Mouse (Mus musculus) cerebellum, adult 2 months (tissue): ENCODE measurements around the gene Polr3b. TPM values are rescaled to one million over a fixed set of nuclear protein-coding genes. Genes with fewer than 3 reads are reported as not detected.

Experiments used
- DNase-seq, 2 experiments: peaks; one replicate each; pipeline ENCODE4 v3.0.0; 2021
- H3K27ac ChIP-seq: fragments of 200-500 bp; 2 replicates; pipeline ENCODE4 v1.5.1; 2012; ENCODE audit warnings: low read length, control low read depth, inconsistent platforms; ENCODE audit not compliant: insufficient read depth
- H3K27me3 ChIP-seq: fragments of 200-500 bp; 2 replicates; pipeline ENCODE4 v1.6.1; 2012; ENCODE audit warnings: inconsistent platforms, mild to moderate bottlenecking, low read length, moderate library complexity; ENCODE audit not compliant: control insufficient read depth, insufficient read depth
- H3K4me1 ChIP-seq: fragments of 200-500 bp; 2 replicates; pipeline ENCODE4 v1.6.1; 2011; ENCODE audit warnings: low read length; ENCODE audit not compliant: control insufficient read depth, insufficient read depth
- H3K4me3 ChIP-seq: fragments of 200-500 bp; replicated peaks from 2 replicates; pipeline ENCODE3; 2011; ENCODE audit warnings: mild to moderate bottlenecking, low read depth, low read length, control low read depth; ENCODE audit not compliant: insufficient read depth
- CTCF ChIP-seq: fragments of 200-500 bp; IDR thresholded peaks from 2 replicates; pipeline ENCODE4 v1.5.1; 2011; ENCODE audit warnings: low read depth, mild to moderate bottlenecking, control low read depth, low read length, moderate library complexity, borderline replicate concordance; ENCODE audit not compliant: insufficient read depth
- POLR2A ChIP-seq: fragments of 200-500 bp; IDR thresholded peaks from 2 replicates; pipeline ENCODE4 v1.6.1; 2011; ENCODE audit warnings: low read length, control low read depth, borderline replicate concordance; ENCODE audit not compliant: insufficient read depth
- WGBS: fragments of 180-500 bp; shearing (Covaris S2); methylation state at CpG from one replicate; pipeline ENCODE4 v1.1.7; 2018; 5-methylcytosine and 5-hydroxymethylcytosine counted together
- polyA plus RNA-seq: library from polyadenylated mRNA; depleted of rRNA; stranded (reverse); fragments of >200 nt; gene quantifications from 2 replicates; pipeline ENCODE4 v1.2.3, GENCODE M21; 2012

Gene Polr3b
- polyA plus RNA-seq, 1 experiment = 9.7 TPM

DNA sequence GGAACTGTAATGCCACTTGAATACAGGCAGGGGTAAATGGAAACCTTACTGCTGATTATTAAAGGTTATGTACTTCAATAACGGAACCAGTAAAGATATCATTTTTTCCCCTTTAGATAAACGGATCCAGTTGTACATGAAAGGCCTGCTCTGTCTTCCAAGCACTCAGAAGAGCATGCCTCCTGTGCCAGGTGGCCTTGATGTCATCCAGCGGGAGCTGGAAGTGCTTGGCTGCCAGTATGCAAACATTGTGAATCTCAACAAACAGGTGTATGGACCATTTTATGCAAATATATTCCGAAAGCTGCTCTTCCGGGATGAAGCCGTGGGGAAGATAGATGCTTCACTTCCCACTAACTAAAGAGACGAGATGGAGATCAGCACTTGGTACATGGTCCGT, 8.7 kb upstream of the Polr3b start:
- DNase-seq = no peak
- TF ChIP-seq CTCF = no peak
- no peak for TF ChIP-seq POLR2A

DNA sequence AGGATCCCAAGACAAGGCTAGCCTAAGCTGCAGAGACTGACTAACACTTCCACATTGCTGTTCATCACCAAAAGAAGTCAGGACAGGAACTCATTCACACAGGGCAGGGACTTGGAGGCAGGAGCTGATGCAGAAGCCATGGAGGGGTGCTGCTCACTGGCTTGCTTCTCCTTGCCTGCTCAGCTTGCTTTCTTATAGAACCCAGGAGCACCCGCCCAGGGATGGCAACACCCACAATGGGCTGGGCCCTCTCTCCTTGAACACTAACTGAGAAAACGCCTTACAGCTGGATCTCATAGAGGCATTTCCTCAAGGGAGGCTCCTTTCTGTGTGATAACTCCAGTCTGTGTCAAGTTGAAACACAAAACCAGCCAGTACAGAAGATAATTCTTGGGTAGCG, 7.0 kb upstream of the Polr3b start:
- DNase-seq = no peak
- Histone ChIP-seq H3K4me3 (no peak overlapping the region), H3K27me3 (no peaks in the 10 kb centered on the region), H3K4me1 (no peaks in the 10 kb centered on the region), H3K27ac (no peak overlapping the region)
- TF ChIP-seq CTCF (no peak), POLR2A (no peak)
- 75% methylated on average over 3 of the region's 3 CpGs for WGBS

More for the DNA sequence above, 8.7 kb upstream of the Polr3b start:
- Histone ChIP-seq H3K27ac (no peak overlapping the region), H3K4me1 (no peaks in the 10 kb centered on the region), H3K4me3 (no peak overlapping the region), H3K27me3 (no peaks in the 10 kb centered on the region)
- WGBS = 74% methylated on average over 8 of the region's 8 CpGs

DNA sequence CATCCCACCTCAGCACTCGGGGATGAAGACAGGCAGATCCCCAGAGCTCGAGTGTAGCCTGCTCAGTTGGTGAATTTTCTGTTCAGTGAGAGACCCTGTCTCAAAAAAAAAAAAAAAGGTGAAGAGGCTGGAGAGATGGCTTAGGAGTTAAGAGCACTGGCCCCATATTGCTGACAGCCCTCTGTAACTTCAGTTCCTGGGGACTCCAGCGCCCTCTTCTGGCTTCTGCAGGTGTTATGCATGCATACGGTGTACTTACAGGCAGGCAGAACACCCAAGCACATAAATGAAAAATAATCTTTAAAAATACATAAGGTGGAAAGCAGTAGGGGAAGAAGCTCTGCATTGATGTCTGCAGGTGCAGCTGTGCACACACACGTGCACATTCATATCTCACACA, 9.1 kb downstream of the Polr3b start:
- Histone ChIP-seq H3K27ac (no peak overlapping the region), H3K27me3 (no peaks in the 10 kb centered on the region), H3K4me3 (no peak overlapping the region), H3K4me1 (no peaks in the 10 kb centered on the region)
- no peak for TF ChIP-seq POLR2A
- TF ChIP-seq CTCF = peak; percentile 33; the same call in 1 of the 2 replicates
- 60% methylated on average over 5 of the region's 5 CpGs for WGBS
- no peak for DNase-seq

DNA sequence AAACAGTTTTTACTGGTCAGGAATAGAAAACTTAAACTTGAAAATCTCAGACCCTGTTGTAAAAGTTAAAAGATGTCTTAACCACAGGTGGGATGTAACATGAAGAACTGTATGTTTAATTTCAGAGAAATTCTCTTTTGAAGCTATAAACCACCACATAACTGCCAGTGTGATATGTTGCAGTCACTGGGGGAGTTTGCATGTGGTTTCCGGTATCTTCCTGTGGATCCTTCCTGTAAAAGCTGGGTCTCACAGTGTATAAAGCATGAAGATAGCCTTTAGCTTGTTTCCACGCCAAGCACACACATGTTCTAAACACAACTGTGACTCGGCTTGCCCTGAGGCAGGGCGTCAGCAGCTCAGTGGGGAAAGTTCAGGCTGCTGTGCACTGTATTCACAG, 9.9 kb downstream of the Polr3b start:
- H3K27me3 ChIP-seq = no peaks in the 10 kb centered on the region
- H3K4me3 ChIP-seq = no peak overlapping the region
- H3K4me1 ChIP-seq = no peaks in the 10 kb centered on the region
- TF ChIP-seq CTCF (no peak), POLR2A (no peak)
- no peak for DNase-seq
- WGBS = 87% methylated on average over 4 of the region's 4 CpGs
- no peak overlapping the region for H3K27ac ChIP-seq

DNA sequence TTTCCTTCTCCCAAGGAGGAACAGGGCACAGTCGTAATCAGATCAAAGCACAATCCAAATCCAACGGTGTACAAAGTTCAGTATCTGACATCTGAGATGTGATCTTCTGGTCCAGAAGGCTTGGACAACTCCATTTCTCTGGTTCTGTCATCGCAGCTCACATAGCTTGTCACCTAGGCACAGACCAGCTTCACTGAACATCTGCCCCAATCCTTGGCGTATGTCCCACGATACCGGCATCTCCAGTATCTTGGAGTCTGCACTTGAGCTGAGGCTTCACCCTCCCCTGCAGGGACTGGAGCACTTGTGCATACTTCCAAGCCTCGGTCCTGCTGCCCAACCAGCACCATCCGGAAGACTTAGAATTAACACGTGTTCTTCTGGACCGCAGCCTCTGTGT, 14.6 kb downstream of the Polr3b start:
- no peak for DNase-seq
- no peaks in the 10 kb centered on the region for H3K27me3 ChIP-seq
- no peaks in the 10 kb centered on the region for H3K4me1 ChIP-seq
- TF ChIP-seq CTCF (no peak), POLR2A (no peak)
- WGBS = 62% methylated on average over 10 of the region's 10 CpGs
- H3K4me3 ChIP-seq = no peak overlapping the region
- H3K27ac ChIP-seq = no peak overlapping the region

DNA sequence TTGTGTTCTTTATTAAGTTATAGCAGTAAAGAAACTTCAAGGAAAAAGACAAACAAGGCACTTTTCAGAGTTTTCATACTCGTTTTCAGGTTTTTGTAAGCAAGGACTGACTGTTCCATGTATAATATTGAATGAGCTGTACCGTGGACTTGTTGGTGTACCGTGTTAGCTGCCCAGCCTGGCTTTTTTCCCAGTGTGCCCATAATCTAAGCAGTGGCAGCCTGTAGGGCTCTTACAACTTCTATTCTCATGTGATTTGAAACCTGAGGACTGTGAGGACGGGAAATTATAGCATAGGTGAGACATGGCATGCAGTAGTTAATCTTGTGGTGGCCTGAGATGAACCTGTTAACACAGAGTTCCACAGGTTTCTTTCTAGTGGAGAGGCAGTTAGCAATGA, 16.3 kb downstream of the Polr3b start:
- Histone ChIP-seq H3K4me3 (no peak overlapping the region), H3K27me3 (no peaks in the 10 kb centered on the region), H3K27ac (no peak overlapping the region), H3K4me1 (no peaks in the 10 kb centered on the region)
- TF ChIP-seq POLR2A (no peak), CTCF (no peak)
- 83% methylated on average over 4 of the region's 4 CpGs for WGBS
- DNase-seq = no peak

DNA sequence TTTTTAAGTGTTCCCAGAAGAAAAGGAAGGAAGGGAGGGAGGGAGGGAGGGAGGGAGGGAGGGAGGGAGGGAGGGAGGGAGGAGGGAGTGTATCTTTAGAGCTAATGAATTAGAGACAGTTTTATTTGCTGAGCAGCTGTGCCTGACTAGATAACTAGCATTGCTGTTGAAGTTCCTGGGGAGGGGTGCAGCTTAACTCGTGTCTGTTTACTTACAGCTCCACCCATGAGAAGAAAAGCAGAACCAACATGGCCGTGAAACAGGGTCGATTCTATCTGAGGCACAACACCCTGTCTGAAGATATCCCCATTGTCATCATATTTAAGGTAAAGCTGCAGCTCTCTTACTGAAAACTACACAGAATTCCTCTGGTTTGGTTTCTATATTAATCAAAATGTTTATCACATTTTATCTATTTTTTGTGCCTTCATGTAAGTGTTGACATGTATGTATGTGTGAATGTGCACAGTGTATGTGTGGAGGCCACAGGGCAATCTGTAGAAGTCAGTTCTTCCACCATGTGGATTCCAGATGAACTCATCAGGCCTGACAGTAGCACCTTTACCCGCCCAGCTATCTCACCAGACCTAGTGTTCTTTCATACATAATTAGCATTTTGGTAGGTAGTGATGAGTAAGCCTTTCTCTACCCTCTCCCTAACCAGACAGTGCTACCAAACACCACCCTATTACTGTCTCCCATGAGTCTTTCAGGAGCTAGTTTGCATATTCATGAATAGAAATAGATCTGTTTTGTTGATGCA, 17.6 kb downstream of the Polr3b start:
- 83% methylated on average over 4 of the region's 4 CpGs for WGBS
- no peak overlapping the region for H3K27ac ChIP-seq
- TF ChIP-seq POLR2A = no peak
- no peak for TF ChIP-seq CTCF
- DNase-seq = no peak
- no peak overlapping the region for H3K4me3 ChIP-seq
- no peaks in the 10 kb centered on the region for H3K27me3 ChIP-seq
- H3K4me1 ChIP-seq = no peaks in the 10 kb centered on the region

DNA sequence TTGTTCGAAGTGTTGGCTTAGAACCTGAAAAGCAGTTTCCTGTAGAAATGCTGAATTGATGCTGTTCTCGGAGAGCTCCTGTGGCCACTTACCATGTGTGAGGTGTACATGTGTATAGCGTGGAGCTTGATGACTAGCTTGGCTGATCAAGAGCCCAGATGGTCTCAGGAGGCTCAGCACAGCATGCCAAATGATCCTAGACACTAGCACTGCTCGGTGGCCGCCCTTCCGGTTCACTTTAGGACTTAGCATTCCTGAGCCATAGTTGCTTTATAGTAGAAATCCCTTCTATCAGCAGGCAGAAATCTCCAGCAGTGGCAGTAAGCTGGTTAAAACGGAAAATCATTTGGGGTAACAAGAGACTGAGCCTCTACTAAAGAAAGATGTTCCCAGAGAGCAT, 18.8 kb downstream of the Polr3b start:
- DNase-seq = no peak
- no peak overlapping the region for H3K4me3 ChIP-seq
- H3K4me1 ChIP-seq = no peaks in the 10 kb centered on the region
- WGBS = 42% methylated on average over 7 of the region's 7 CpGs
- TF ChIP-seq CTCF (no peak), POLR2A (no peak)
- no peaks in the 10 kb centered on the region for H3K27me3 ChIP-seq
- H3K27ac ChIP-seq = no peak overlapping the region
